ENCODE assay signal across 8 mouse cellular contexts in the genomic region with DNA sequence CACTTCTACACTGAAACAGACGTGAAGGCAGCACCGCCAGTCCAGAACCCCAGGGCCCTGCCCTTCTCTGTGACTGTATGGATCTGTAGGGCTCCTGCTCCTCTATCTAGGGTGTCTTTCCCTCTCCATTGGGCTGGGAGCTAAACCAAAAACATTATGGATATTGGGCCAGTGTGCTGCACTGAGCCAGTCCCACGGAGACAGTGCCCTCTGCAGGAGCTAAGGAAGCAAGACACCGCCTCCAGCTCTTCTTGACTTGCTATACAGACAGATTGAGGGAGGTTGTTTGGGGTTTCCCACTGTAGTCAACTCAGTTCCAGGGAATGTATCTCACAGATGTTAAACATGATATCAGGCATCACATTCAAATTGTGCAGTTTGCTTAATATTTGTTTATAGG. TPM values are rescaled to one million over a fixed set of nuclear protein-coding genes. Genes with fewer than 3 reads are reported as not detected.
DNase-seq lines count a peak whose midpoint lies in the region; ATAC-seq lines count a peak whose summit lies in the region.

No protein-coding gene starts in this region.

- ATAC-seq in frontal cortex, adult (ENCODE audit: low TSS enrichment) = peak; percentile 85
- no peak for ATAC-seq in midbrain, embryonic 14.5 days (ENCODE audit: low FRiP score, low TSS enrichment)
- no peak for ATAC-seq in midbrain, embryonic 13.5 days
- peak; percentile 68; the same call in 1 of the 2 replicates for ATAC-seq in megakaryocyte-erythroid progenitor cell, adult 5-6 weeks (replicated peaks; ENCODE audit: low FRiP score, low TSS enrichment, poor library complexity, severe bottlenecking)

- H3K27me3 ChIP-seq in midbrain, embryonic 14.5 days (ENCODE audit: control insufficient read depth, insufficient read depth, low read length) = no peaks in the 10 kb centered on the region
- H3K27me3 ChIP-seq in midbrain, embryonic 13.5 days = no peaks in the 10 kb centered on the region

- no peak for DNase-seq in frontal cortex, postnatal 10 days (ENCODE audit: low spot score in 2 of 2)
- DNase-seq in midbrain, embryonic 14.5 days = peak; percentile 52
- peak; percentile 27 for DNase-seq in embryo, embryonic 9.5 days (ENCODE audit: extremely low spot score)
- DNase-seq in ovary, adult 18-20 months (ENCODE audit: low spot score) = no peak
- no peak for DNase-seq in cerebellum, adult 11 months

- no peaks in the 10 kb centered on the region for H3K4me1 ChIP-seq in midbrain, embryonic 14.5 days (ENCODE audit: control insufficient read depth, insufficient read depth, low read length)
- no peaks in the 10 kb centered on the region for H3K4me1 ChIP-seq in midbrain, embryonic 13.5 days (replicated peaks)

- no peak overlapping the region for H3K9ac ChIP-seq in midbrain, embryonic 14.5 days (replicated peaks; ENCODE audit: low read length)
- H3K9ac ChIP-seq in midbrain, embryonic 13.5 days (replicated peaks) = no peak overlapping the region

- 40% methylated on average over 4 of the region's 4 CpGs for WGBS in midbrain, embryonic 14.5 days
- WGBS in midbrain, embryonic 13.5 days = 41% methylated on average over 4 of the region's 4 CpGs

- no peak overlapping the region for H3K27ac ChIP-seq in midbrain, embryonic 14.5 days (replicated peaks; ENCODE audit: low read depth, low read length)
- H3K27ac ChIP-seq in midbrain, embryonic 13.5 days = no peak overlapping the region

- H3K4me3 ChIP-seq in midbrain, embryonic 14.5 days (replicated peaks; ENCODE audit: low read depth, low read length) = no peak overlapping the region
- no peak overlapping the region for H3K4me3 ChIP-seq in midbrain, embryonic 13.5 days (replicated peaks)

- no peaks in the 10 kb centered on the region for H3K36me3 ChIP-seq in midbrain, embryonic 14.5 days (ENCODE audit: control insufficient read depth, insufficient read depth, low read length)
- no peaks in the 10 kb centered on the region for H3K36me3 ChIP-seq in midbrain, embryonic 13.5 days

- H3K9me3 ChIP-seq in midbrain, embryonic 14.5 days (ENCODE audit: control insufficient read depth, low read length) = no peaks in the 10 kb centered on the region
- no peaks in the 10 kb centered on the region for H3K9me3 ChIP-seq in midbrain, embryonic 13.5 days

- H3K4me2 ChIP-seq in midbrain, embryonic 14.5 days (ENCODE audit: low read length) = no peak overlapping the region
- H3K4me2 ChIP-seq in midbrain, embryonic 13.5 days (replicated peaks) = no peak overlapping the region

RNA-seq across cellular contexts. Expression of a gene that starts 24.1 kb away (rescaled TPM):
- polyA plus RNA-seq in midbrain, embryonic 14.5 days (2014; fragmentation: Nextera tagmentation; extraction: Ambion mirVana) = 0.15 and 0.38 TPM in 2 replicates
- 0.39 and 0.75 TPM in 2 replicates for polyA plus RNA-seq in midbrain, embryonic 13.5 days (2015; fragmentation: Nextera tagmentation; extraction: Ambion mirVana)
- total RNA-seq in megakaryocyte-erythroid progenitor cell, adult 5-6 weeks (2014; fragmentation: Nextera tagmentation) = 1.5 TPM in 1 of 2 replicates, not detected in the other
- 0.65 TPM in 1 of 2 replicates, not detected in the other for total RNA-seq in megakaryocyte-erythroid progenitor cell, adult 5-6 weeks (2017)

Comparison
In these comparisons a context has a peak if more than half of its experiments do, and no peak if none do; other contexts are left out.
1. ATAC-seq: peak in frontal cortex, adult (single experiment) and megakaryocyte-erythroid progenitor cell, adult 5-6 weeks (single experiment); none in midbrain, embryonic 14.5 days (single experiment) and midbrain, embryonic 13.5 days (single experiment).
2. DNase-seq: peak in midbrain, embryonic 14.5 days (single experiment) and embryo, embryonic 9.5 days (single experiment); none in frontal cortex, postnatal 10 days (0 of 2), ovary, adult 18-20 months (single experiment) and cerebellum, adult 11 months (single experiment).